Mouse (Mus musculus) urinary bladder, postnatal 36 days (tissue): ENCODE data around the gene Prdm10.
A peak's percentile ranks its signal among the peaks of the same experiment; 100 is the strongest.

Experiments
- DNase-seq, 2 experiments: peaks; one replicate each; pipeline ENCODE4 v3.0.0; 2022; ENCODE audit warnings: low spot score in 2 of 2, mixed read lengths in 1 of 2

Prdm10 gene

GRCm38 (mm10) chr9:31280366-31281010 lies at the start of gene Prdm10:
Gene Prdm10 (plus strand): TSS chr9:31280538.
- DNase-seq, result peak; percentile 93 to 94

DNA sequence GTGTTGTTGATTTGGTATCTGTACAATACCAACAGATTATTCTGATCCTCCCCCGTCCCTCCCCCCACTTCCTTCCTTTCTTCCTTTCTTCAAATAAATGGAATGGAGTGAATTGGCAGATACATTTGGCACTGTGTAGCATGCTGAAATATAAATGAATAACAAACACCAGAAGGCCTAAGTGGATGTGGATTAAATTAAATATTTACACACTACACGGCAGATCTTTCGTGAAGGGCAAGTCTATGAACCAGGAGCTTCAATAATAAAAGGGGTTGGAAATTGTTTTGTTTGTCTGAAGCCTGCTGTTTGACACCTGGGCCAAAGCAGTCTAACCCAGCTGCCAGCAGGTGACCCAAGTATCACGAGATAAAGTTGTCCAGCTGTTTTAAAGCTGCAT lies 45.3 kb upstream of the Prdm10 start:
- no peak for DNase-seq

GRCm38 (mm10) chr9:31235489-31235888 lies 44.8 kb upstream of the Prdm10 start:
- DNase-seq, result no peak

- DNase-seq, result no peak
Measured at GRCm38 (mm10) chr9:31236079-31236478, 44.3 kb upstream of the Prdm10 start.

DNA sequence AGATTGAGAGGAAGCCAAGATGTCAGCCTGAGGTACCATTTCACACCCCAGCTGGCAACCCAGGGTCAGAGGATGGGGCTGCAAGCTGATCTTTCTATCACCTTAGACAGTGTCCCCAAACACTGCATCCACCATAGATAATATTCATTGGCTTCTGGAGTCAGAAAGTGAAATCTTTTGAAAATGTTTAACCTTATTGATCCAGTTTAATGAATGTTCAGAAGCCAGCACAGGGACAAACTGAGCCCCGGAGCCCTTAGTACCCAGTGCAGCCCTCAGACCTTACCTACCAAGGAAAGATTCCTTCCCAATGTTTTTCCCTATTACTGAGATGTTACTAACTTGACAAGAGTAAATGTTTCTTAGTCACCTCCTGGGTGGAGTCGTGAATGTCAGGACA lies 41.8 kb upstream of the Prdm10 start:
- no peak for DNase-seq

- no peak for DNase-seq
Measured at GRCm38 (mm10) chr9:31239551-31239950, 40.8 kb upstream of the Prdm10 start.

GRCm38 (mm10) chr9:31240522-31241207 lies 39.7 kb upstream of the Prdm10 start:
- no peak for DNase-seq

- peak in 1 of 2 experiments; percentile 16 for DNase-seq
Measured at GRCm38 (mm10) chr9:31241208-31241699, 39.1 kb upstream of the Prdm10 start.

DNA sequence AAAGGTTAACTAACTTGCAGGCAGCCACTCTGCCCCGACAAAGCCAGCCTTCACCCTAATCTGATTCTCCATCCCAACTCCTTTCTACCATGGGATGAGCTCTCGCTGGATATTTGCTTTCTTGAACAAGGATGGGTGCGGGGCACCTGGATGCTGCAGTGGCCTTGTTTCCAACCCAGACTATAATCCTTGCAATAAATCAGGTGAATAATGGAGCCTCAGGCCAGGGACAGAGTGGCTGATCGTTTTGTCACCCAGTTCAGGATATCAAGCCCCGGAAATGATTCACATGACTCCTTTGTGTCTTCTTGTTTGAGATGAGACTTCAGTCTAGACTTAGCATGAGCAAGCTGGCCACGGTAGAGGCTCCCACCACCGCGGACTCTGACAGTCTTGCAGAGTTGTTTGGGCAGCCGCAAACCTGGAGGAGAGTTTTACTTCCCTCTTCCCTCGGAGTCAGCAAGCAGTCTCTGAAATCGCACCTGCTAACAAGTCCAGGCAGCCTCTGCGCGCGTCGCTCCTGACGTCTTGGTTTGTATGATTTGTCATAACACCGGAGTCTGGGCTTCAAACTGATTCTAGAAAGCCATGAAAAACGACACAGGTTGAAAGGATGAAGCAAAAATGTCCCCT lies 36.9 kb upstream of the Prdm10 start:
- peak; percentile 16 to 20 for DNase-seq

- DNase-seq, result no peak
Measured at GRCm38 (mm10) chr9:31243939-31244333, 36.4 kb upstream of the Prdm10 start.

GRCm38 (mm10) chr9:31245006-31245405 lies 35.3 kb upstream of the Prdm10 start:
- DNase-seq, result no peak

GRCm38 (mm10) chr9:31246421-31246820 lies 33.9 kb upstream of the Prdm10 start:
- DNase-seq, result no peak

GRCm38 (mm10) chr9:31247447-31248220 lies 32.7 kb upstream of the Prdm10 start:
- no peak for DNase-seq

DNA sequence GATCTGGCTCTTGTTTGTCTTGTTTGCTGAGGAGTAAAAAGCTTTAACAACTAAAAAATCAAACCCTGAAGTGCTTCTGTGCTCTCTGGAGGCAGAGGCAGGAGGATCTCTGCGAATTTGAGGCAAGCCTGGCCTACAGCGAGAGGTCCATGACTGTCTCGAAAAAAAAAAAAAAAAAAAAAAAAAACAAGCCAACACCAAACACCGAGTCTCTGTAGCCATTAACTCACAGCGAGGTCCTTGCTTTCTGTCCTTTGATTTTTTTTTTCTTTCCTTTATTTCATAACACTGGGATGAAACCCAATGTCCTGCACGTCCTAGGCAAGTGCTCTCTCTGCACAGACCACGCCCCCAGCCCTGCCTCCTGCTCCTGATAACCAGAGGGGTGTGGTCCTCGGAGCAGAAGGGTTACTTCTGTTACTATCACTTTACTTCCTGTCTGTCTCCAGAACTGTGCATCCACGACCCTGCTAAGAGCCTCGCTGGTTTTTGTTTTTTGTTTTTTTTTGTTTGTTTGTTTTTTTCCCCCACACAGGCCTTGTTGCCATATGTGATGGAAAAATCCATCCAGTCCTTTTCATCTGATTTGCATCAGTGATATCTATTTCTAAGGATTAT lies 28.0 kb upstream of the Prdm10 start:
- DNase-seq, result peak; percentile 15 to 64

DNA sequence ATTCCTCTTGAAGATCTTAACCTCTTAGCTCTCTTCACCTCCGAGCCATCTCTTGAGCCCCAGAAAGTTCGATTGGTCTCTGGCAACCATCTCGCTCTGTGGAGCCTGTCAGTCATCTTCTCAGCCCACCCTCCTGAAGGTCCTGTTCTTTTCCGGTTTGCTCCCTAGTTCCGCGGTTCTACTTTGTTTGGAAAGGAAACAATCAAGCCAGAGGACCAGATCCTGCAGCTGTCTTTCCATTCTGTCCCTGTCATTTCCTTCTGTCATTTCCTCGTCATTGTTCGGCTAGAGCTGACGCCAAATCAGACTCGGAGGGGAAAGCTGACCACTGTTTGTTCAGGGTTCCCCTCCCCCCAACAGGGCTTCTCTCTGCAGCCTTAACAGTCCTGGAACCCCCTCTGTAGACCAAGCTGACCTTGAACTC lies 27.0 kb upstream of the Prdm10 start:
- DNase-seq, result peak in 1 of 2 experiments; percentile 13

- DNase-seq, result peak; percentile 9 to 14
Measured at GRCm38 (mm10) chr9:31253866-31254696, 26.3 kb upstream of the Prdm10 start.

- DNase-seq, result peak; percentile 29 to 39
Measured at GRCm38 (mm10) chr9:31254697-31255004, 25.7 kb upstream of the Prdm10 start.

- no peak for DNase-seq
Measured at GRCm38 (mm10) chr9:31255953-31256352, 24.4 kb upstream of the Prdm10 start.

DNA sequence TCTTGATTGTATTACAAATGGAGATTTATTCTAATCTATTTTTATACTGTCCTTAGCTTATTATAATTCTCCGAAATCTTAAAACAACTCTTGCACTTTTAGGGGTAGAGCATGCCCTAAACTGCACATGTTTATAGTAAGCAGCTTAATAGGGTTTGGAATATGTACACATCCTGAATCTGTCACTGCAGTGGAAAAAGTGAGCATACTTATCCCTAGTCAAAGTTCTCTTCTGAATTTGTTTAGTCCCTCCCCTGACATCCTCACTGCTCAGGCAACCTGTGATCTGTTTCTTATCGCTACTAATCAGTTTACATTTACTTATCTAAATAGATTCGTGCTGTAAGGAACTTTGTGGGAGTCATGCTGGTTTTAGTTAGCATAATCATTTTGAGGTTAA lies 22.1 kb upstream of the Prdm10 start:
- DNase-seq, result no peak

DNA sequence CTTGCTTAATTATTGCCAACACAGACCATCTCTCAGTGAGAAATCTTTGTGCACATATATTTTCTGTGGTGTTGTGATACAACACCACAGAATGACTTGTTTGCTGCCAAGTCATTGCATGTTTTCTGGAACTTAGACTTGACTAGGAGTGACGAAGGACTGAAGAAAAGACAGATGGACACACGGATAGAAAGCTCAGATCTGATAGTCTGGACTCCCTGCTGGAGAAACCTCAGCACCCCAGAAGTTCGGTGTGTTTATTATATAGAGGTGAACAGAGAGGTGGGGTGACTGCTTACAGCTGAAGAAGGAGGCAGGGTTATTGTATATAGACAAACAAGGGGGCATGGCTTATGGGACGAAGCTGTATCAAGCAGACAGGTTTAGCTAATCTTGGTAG lies 20.1 kb upstream of the Prdm10 start:
- DNase-seq, result no peak
